Mouse (Mus musculus) common myeloid progenitor, adult 5-6 weeks (primary cell): ENCODE data around the gene Gm3591. TPM values are rescaled to one million over a fixed set of nuclear protein-coding genes. Genes with fewer than 3 reads are reported as not detected.
"Not testable (repeated sequence)": the region's sequence is repeated elsewhere in the genome, so short reads cannot be mapped to it uniquely, and the experiment has no call there.

Source experiments
- ATAC-seq: replicated peaks from 2 replicates; pipeline ENCODE4 v1.8.0; 2016; ENCODE audit warnings: low read depth, mild to moderate bottlenecking, moderate TSS enrichment, inconsistent platforms; ENCODE audit not compliant: poor library complexity, severe bottlenecking
- total RNA-seq: library from RNA; stranded (forward); fragments of 200-1000, 187-1606 nt; gene quantifications from 2 replicates; pipeline ENCODE4 v1.2.3, GENCODE M21; 2017

The Gm3591 gene
- not detected in 2 replicates for total RNA-seq

DNA sequence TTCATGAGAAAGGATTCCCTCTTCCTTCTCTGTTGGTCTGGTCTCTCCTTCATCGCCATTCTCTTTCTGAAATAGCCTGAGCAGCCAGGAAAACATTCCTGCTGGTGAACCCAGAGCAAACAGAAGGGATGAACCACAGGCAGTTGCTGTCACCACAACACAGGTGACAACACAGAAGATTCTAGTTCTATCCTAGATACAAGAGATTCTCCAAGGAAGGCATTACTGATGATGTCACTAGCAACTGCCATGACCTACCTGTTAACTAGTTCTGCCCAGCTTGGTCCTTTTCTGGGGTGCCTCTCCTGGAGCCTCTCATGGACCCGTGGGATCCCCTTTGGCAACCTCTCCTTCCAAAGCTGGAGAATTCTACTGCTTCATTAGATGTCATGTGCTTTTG lies at the start of gene Gm3591:
TSS of gene Gm3591 (minus strand) at position 101 of the 400 bp plus-strand sequence.
- not testable (repeated sequence) for ATAC-seq

DNA sequence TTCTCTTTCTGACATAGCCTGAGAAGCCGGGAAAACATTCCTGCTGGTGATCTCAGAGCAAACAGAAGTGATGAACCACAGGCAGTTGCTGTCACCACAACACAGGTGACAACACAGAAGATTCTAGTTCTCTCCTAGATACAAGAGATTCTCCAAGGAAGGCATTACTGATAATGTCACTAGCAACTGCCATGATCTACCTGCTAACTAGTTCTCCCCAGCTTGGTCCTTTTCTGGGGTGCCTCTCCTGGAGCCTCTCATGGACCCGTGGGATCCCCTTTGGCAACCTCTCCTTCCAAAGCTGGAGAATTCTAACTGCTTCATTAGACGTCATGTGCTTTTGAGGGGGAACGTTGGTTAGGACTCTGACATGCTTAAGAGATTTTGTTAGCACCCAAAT lies 32.2 kb upstream of the Gm3591 start, which contains the start of gene Gm3594:
TSS of gene Gm3594 (minus strand) at position 101 of the 400 bp plus-strand sequence.
- not testable (repeated sequence) for ATAC-seq

DNA sequence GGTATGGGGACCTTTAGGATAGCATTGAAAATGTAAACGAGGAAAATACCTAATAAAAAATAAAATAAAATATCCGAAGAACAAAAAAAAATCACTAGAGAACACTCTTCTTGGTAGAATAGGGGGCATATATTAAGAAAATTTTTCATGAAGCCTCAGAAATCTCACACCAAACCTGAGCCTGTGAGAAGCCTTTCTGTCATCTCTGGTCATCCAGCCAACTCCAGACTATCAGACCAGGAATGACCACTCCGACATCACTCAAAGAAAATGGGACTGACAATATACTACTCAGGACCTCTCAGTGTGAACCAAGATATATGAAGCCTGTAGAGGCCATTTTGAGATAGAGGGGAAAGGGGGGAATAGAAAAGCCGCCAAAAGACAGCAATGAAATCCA lies 28.5 kb upstream of the Gm3591 start:
- not testable (repeated sequence) for ATAC-seq

DNA sequence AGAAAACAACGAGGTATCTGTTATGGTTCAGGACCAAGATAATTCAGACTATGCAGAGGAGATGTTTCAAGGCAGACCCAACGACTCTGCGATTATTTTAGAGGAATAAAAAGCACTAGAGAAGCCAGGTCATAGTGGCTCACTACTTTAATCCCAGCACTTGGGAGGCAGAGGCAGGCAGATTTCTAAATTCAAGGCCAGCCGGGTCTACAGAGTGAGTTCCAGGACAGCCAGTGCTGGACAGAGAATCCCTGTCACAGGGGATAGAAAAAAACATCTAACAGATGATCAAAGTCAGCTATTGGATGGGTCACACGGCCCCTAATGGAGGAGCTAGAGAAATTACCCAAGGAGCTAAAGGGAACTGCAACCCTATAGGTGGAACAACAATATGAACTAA lies 27.9 kb upstream of the Gm3591 start:
- ATAC-seq, result not testable (repeated sequence)

DNA sequence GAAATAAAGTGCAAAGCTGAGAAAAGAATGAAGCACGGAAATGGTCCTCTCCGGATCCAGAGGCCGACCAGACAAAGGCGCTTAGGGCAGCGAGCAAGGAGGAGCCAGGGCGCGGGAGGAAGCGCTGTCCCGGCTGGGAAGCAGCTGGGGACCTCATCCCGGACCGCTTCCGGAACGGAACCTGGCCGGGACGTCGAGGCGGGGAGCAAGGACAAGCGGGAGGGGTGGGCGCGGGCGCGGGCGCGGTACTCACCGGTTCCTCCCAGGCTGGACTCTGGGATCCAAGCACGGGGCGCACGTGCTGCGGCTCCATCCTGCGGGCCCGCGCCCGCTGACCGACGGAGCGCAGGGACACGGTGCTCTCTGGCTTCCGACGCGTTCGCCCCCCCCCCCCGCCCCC lies 14.5 kb upstream of the Gm3591 start:
- ATAC-seq, result not testable (repeated sequence)

DNA sequence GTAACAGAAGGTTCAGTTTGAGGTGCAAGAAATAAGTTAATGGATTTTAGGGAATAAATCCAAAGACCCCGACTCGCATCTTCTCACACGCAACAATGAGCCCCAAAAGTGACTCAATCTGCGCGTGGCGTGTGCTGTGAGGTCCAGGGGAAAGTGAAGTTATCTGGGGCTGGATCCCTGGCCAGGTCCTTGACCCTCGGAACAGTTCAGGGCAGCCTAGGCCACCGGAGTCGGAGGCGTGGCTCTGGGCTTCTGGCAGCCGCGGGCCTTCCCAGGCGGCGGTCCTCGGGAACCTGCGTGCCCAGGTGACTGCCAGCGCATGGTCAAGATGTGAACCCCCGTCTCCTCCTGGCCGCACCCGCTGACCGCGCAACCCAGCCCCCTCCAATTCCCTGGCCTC lies 14.1 kb upstream of the Gm3591 start:
- ATAC-seq, result not testable (repeated sequence)

DNA sequence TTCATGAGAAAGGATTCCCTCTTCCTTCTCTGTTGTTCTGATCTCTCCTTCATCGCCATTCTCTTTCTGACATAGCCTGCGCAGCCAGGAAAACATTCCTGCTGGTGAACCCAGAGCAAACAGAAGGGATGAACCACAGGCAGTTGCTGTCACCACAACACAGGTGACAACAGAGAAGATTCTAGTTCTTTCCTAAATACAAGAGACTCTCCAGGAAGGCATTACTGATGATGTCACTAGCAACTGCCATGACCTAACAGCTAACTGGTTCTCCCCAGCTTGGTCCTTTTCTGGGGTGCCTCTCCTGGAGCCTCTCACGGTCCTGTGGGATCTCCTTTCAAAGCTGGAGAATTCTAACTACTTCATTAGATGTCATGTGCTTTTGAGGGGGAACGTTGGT lies 22.1 kb downstream of the Gm3591 start, which contains the start of gene Gm16440:
TSS of gene Gm16440 (minus strand) at position 101 of the 400 bp plus-strand sequence.
- ATAC-seq, result not testable (repeated sequence)

Other genes starting within 250 kb of the Gm3591 start
- gene Gm21560, start 193.2 kb downstream of the Gm3591 start, total RNA-seq, result not detected in 2 replicates
- gene Gm3411, start 125.2 kb downstream of the Gm3591 start, total RNA-seq, result not detected in 2 replicates
- gene Gm21103, start 107.6 kb downstream of the Gm3591 start, total RNA-seq, result not detected in 2 replicates
- gene Gm3618, start 68.8 kb downstream of the Gm3591 start, total RNA-seq, result not detected in 2 replicates
- gene Gm16440, start 22.2 kb downstream of the Gm3591 start, total RNA-seq, result not detected in 2 replicates
- not detected in 2 replicates for gene Gm3594, start 32.1 kb upstream of the Gm3591 start, total RNA-seq
- not detected in 2 replicates for gene Gm8356, start 124.8 kb upstream of the Gm3591 start, total RNA-seq
- gene Gm3629, start 178.1 kb upstream of the Gm3591 start, total RNA-seq, result not detected in 2 replicates
- gene Gm3460, start 209.9 kb upstream of the Gm3591 start, total RNA-seq, result not detected in 2 replicates